Mouse (Mus musculus) forebrain, embryonic 14.5 days (tissue): ENCODE measurements at regions not wholly inside any gene's neighbourhood (a gene's known extent, or its start where the extent isn't known, plus 50 kb on each side); places are given as distances from the start of the nearest gene placed in this dataset.

Experiments used
- ATAC-seq: fragments of 200-750 bp; cut with Nextera tagmentation; 2 replicates; pipeline ENCODE4 v1.8.0; 2017; ENCODE audit warnings: mild to moderate bottlenecking, moderate library complexity
- DNase-seq: peaks from one replicate; pipeline ENCODE4 v3.0.0-alpha.2; 2015; ENCODE audit warnings: low spot score
- H3K27ac ChIP-seq: fragments of 300-500 bp; sonication (generic); 2 replicates; pipeline ENCODE4 v1.5.1; 2014; ENCODE audit warnings: low read depth, mild to moderate bottlenecking, control low read depth, low read length, moderate library complexity
- H3K27me3 ChIP-seq: fragments of 300-500 bp; sonication (generic); replicated peaks from 2 replicates; pipeline ENCODE4 v1.6.1; 2014; ENCODE audit warnings: low read length, control low read depth, mixed read lengths; ENCODE audit not compliant: control insufficient read depth, insufficient read depth
- H3K36me3 ChIP-seq: fragments of 300-500 bp; sonication (generic); 2 replicates; pipeline ENCODE4 v1.6.1; 2014; ENCODE audit warnings: low read length, control low read depth; ENCODE audit not compliant: control insufficient read depth, insufficient read depth
- H3K4me1 ChIP-seq: fragments of 300-500 bp; sonication (generic); 2 replicates; pipeline ENCODE4 v1.6.1; 2014; ENCODE audit warnings: antibody characterized with exemption, low read length, control low read depth; ENCODE audit not compliant: control insufficient read depth, insufficient read depth
- H3K4me2 ChIP-seq: fragments of 300-500 bp; sonication (generic); 2 replicates; pipeline ENCODE4 v1.6.1; 2014; ENCODE audit warnings: mild to moderate bottlenecking, control low read depth, low read length
- H3K4me3 ChIP-seq: fragments of 300-500 bp; sonication (generic); 2 replicates; pipeline ENCODE4 v1.5.1; 2014; ENCODE audit warnings: low read depth, low read length, control low read depth
- H3K9ac ChIP-seq: fragments of 300-500 bp; sonication (generic); 2 replicates; pipeline ENCODE4 v1.6.1; 2014; ENCODE audit warnings: mild to moderate bottlenecking, low read length, control low read depth, moderate library complexity
- H3K9me3 ChIP-seq: fragments of 300-500 bp; sonication (generic); replicated peaks from 2 replicates; pipeline ENCODE4 v1.6.1; 2016; ENCODE audit warnings: low read length, control low read depth, mixed read lengths; ENCODE audit not compliant: control insufficient read depth
- WGBS: fragments of 180-500 bp; shearing (Covaris S2); extraction: QIAGEN DNeasy Blood & Tissue Kit; methylation state at CpG from one replicate; pipeline ENCODE4 v1.1.7; 2014; 5-methylcytosine and 5-hydroxymethylcytosine counted together

DNA sequence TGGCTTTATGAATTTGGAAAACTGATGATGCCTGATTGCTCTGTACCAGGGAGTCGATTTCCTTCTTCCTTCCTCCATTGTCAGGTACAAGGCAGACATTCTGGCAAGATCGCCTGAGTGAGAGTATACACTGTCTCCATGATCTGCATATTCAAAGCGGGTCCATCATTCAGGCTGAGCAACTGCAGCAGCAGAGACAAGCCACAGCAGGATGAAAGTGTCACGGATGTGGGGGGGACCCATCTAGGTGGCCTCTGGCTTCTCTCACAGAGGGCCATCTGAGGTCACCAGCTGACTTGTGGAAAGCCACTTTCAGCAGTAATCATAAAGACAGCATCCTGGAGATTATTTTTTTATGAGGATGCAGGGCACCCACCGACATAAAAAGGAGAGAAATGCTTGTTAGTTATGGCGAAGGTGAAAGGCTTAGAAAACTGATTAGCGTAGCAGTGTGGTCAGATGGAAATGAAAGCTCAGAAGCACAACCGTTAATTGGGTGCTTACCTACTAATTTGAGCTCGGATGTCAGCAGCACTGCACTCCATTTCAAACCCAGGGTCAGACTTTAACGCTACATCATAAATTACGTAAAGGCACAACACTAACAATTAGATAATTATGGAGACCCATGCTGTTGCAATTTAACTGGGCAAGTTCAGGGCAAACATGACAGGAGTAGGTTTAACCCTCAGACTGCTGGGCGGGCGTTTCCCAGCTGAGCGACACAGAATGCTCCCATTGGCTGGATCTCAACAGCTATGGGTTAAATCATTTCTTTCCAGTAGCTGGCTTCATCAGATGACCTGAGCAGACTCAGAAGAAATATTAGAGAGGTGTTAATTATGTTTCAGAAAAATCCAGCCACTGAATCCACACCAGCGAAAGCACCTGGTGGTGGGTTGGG is 189.3 kb downstream of the Arrdc4 start:
- Histone ChIP-seq H3K36me3 (no peaks in the 10 kb centered on the region), H3K27ac (no peak overlapping the region), H3K9me3 (no peaks in the 10 kb centered on the region), H3K9ac (no peak overlapping the region), H3K27me3 (no peaks in the 10 kb centered on the region), H3K4me2 (no peak overlapping the region), H3K4me1 (no peaks in the 10 kb centered on the region), H3K4me3 (no peak overlapping the region)
- ATAC-seq: peak; percentile 42; the same call in 1 of the 2 replicates
- peak; percentile 49 for DNase-seq
- WGBS: 35% methylated on average over 15 of the region's 15 CpGs

DNA sequence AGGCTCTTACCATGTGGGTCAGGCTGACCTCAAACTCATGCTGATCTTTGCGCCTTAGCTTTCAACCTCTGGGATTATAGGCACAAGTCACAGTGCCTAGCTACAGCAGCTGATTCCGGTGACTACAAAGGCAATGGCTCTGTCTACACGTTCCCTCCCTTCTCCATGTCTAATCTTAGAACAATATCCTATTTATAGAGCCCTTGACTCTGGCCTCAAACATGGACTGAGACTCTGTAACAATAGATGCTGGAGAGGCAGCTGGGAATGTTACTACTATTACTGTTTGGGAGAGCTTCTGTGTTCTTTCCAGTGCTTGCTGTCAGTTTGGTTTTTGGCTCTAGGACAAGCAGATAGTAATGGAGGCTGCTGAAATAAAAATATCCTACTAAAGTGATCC is 198.7 kb downstream of the Arrdc4 start:
- 48% methylated on average over 3 of the region's 3 CpGs for WGBS
- no peak overlapping the region for H3K4me3 ChIP-seq
- H3K27ac ChIP-seq: no peak overlapping the region
- H3K27me3 ChIP-seq: no peaks in the 10 kb centered on the region
- H3K4me2 ChIP-seq: no peak overlapping the region
- ATAC-seq: no peak
- H3K9ac ChIP-seq: no peak overlapping the region
- H3K36me3 ChIP-seq: no peaks in the 10 kb centered on the region
- no peaks in the 10 kb centered on the region for H3K4me1 ChIP-seq
- H3K9me3 ChIP-seq: no peaks in the 10 kb centered on the region
- no peak for DNase-seq

DNA sequence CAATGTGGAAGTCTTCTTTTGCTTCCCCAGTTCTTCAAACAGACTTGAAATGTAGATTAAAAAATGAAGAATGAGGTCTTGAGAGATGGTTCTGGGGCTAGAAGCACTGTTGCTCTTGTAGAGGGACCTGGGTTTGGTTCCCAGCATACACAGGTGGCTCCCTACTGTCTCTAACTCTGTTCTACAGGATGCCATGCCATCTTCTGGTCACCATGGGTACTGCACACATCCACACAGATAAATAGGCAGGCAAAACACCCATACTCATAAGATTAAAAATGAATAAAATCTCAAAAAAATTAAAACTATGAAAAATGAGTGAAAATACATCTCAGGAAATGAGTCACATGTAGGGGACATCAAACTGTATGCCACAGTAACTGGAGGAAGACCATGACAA is 200.9 kb downstream of the Arrdc4 start:
- no peak overlapping the region for H3K4me3 ChIP-seq
- no peak for ATAC-seq
- no peak overlapping the region for H3K4me2 ChIP-seq

DNA sequence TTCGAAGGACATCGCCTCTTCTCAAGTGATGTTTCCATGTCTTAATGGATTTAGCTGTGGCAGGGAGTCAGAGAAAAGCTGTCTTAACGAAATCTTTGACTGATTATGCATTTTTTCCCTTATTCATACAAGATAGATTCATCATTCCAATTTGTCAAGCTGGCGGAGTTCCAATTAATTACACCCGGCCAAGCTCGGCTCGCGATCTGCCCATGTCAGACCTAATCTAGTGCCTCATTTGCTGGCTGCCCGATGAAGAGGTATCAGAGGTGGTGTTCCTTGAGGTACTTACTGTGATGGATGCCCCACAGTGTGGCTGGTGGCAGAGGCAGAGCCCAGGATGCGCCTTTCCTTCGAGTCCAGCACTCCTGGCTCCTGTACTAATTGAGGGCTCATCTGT is 204.9 kb downstream of the Arrdc4 start:
- ATAC-seq (no peak), DNase-seq (peak; percentile 7)
- H3K9ac ChIP-seq: no peak overlapping the region
- WGBS: 75% methylated on average over 11 of the region's 11 CpGs
- no peaks in the 10 kb centered on the region for H3K9me3 ChIP-seq
- H3K27me3 ChIP-seq: no peaks in the 10 kb centered on the region
- H3K4me2 ChIP-seq: no peak overlapping the region
- H3K4me3 ChIP-seq: no peak overlapping the region
- no peaks in the 10 kb centered on the region for H3K36me3 ChIP-seq
- H3K27ac ChIP-seq: no peak overlapping the region
- no peaks in the 10 kb centered on the region for H3K4me1 ChIP-seq

More for the DNA sequence above, 200.9 kb downstream of the Arrdc4 start:
- H3K9me3 ChIP-seq: no peaks in the 10 kb centered on the region
- H3K36me3 ChIP-seq: no peaks in the 10 kb centered on the region
- no peaks in the 10 kb centered on the region for H3K4me1 ChIP-seq
- H3K27ac ChIP-seq: no peak overlapping the region
- DNase-seq: no peak
- H3K27me3 ChIP-seq: no peaks in the 10 kb centered on the region
- no peak overlapping the region for H3K9ac ChIP-seq

DNA sequence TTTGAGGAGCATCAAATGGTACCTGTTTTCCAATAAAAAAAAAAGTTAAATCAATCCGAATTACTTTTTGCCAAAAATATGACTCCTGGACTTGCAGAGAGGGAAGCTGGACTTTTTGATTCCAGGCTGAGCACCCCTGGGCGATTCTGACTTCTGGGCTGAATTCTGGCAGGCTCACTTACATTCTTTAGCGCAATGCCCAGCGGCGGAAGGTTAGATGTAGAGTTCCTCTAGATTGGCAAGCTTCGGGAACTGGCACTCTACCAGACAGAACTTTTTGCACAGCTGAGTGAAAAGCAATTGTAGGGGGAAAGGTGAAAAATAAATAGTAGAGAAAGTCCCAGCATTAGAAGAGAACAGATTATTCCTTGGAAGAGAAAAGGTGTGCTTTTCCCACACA is 235.5 kb downstream of the Fam169b start:
- Histone ChIP-seq H3K27ac (no peak overlapping the region), H3K4me1 (no peaks in the 10 kb centered on the region), H3K9me3 (no peaks in the 10 kb centered on the region; the same call in 1 of the 2 replicates), H3K9ac (no peak overlapping the region), H3K4me2 (no peak overlapping the region), H3K36me3 (no peaks in the 10 kb centered on the region), H3K4me3 (no peak overlapping the region), H3K27me3 (no peaks in the 10 kb centered on the region)
- ATAC-seq: no peak
- DNase-seq: no peak
- WGBS: 88% methylated on average over 6 of the region's 6 CpGs

DNA sequence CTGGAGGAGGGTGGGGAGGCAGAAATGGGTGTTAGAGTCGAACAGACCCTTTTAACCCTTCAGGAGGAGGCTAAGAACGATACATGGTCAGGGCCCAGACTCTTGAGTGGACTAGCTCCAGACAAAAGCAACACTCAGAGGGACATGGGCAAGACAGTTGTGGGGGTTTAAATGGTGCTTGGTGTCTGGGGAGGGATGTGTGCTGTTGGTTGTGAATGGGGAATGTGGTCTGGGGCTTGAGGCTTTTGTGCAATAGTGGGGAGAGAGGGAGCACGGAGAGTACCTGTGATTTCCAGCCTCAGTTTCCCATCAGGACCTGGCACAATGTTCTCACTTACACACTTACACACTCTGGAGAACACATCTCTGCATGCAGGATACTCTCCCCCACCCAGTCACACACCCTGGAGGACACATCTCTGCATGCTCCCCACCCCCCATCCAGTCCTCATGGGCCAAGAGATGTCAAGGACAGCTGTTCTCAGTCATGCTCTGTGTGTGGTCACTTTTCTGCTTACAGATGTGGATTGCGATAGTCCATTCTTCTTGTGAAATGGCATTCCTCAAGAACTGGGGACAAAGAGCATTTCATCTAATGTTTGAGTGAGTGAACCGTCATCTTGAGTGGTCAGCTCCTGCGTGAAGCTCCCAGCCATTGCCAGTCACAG is 217.6 kb downstream of the Fam169b start:
- no peaks in the 10 kb centered on the region for H3K36me3 ChIP-seq
- WGBS: 83% methylated on average over 6 of the region's 6 CpGs
- DNase-seq: no peak
- no peak overlapping the region for H3K27ac ChIP-seq
- no peak overlapping the region for H3K4me2 ChIP-seq
- no peaks in the 10 kb centered on the region for H3K4me1 ChIP-seq
- H3K9ac ChIP-seq: no peak overlapping the region
- no peaks in the 10 kb centered on the region for H3K27me3 ChIP-seq
- ATAC-seq: no peak
- H3K9me3 ChIP-seq: no peaks in the 10 kb centered on the region
- no peak overlapping the region for H3K4me3 ChIP-seq

DNA sequence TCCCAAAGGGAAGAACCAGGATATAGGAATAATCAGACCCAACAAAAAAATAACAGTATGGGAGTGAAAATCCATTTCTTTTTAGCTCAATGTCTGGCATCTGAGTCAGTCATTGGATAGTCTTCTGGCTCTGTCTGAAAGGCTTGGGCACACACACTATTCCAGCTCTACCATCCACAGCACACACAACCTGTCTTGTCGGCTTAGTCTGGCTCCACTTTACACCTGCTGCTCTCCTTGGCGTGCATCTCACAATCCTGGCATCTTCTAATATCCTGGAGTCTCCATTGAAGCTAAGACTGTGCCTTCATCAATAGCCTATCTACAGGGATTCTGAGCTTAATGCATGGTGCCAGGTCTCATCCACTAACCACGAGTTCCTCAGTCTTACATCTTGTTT is 213.0 kb downstream of the Fam169b start:
- DNase-seq (no peak), ATAC-seq (no peak)
- Histone ChIP-seq H3K27ac (no peak overlapping the region), H3K4me1 (no peaks in the 10 kb centered on the region), H3K9ac (no peak overlapping the region), H3K4me3 (no peak overlapping the region), H3K4me2 (no peak overlapping the region), H3K36me3 (no peaks in the 10 kb centered on the region), H3K9me3 (no peaks in the 10 kb centered on the region), H3K27me3 (no peaks in the 10 kb centered on the region)
- 91% methylated on average over 3 of the region's 3 CpGs for WGBS

DNA sequence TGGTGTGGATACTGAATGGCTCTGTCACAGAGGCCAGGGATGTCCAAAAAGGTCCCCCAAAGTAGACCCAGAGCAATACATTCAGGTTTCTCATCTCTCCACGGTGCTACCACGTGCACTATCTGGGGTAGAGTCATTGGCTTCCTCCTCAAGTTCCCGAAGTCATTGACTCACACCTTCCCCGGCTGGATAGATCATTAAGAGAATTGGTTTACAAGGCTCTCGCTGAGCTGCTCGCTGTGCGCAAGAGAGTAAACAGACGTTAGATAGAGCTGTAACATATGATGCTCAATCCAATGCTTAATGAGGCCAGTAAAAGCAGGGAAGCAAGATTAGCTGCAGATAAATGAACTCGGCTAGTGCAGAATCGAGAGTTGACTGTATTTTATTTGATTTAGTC is 208.9 kb downstream of the Fam169b start:
- Histone ChIP-seq H3K27ac (no peak overlapping the region), H3K36me3 (no peaks in the 10 kb centered on the region), H3K9ac (no peak overlapping the region), H3K4me1 (no peaks in the 10 kb centered on the region), H3K4me3 (no peak overlapping the region), H3K27me3 (no peaks in the 10 kb centered on the region), H3K9me3 (no peaks in the 10 kb centered on the region), H3K4me2 (no peak overlapping the region)
- ATAC-seq (no peak), DNase-seq (peak; percentile 11)
- 61% methylated on average over 10 of the region's 10 CpGs for WGBS

DNA sequence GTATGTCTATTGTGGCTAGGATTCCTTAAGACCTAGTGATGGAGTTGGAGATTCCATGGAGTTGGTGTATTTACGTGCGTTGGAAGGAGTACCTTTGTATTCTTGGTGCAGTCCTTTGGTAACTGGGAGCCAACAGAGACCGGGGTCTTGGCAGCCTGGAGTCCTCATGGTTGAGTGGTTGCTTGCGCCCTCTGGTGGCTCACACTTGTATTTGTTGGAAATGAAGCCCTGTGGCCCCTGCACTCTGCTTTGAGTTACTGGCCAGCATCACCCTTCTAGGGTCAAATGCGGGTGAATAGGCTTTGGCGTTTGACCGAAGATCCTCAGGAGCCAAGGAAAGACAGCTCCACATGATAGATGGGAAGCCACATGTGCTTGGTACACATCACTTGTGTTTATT is 207.1 kb downstream of the Fam169b start:
- H3K27ac ChIP-seq: no peak overlapping the region
- no peak overlapping the region for H3K4me2 ChIP-seq
- no peak overlapping the region for H3K9ac ChIP-seq
- H3K4me1 ChIP-seq: no peaks in the 10 kb centered on the region
- H3K4me3 ChIP-seq: no peak overlapping the region
- H3K9me3 ChIP-seq: no peaks in the 10 kb centered on the region
- DNase-seq: peak; percentile 74
- H3K36me3 ChIP-seq: no peaks in the 10 kb centered on the region
- 34% methylated on average over 7 of the region's 7 CpGs for WGBS
- ATAC-seq: peak; percentile 65
- no peaks in the 10 kb centered on the region for H3K27me3 ChIP-seq
